Mouse (Mus musculus) urinary bladder, postnatal 14 days (tissue): Measurements from ENCODE around the gene Poc5.

Experiments
- DNase-seq: peaks from one replicate; pipeline ENCODE4 v3.0.0; 2021; ENCODE audit warnings: low spot score

Gene Poc5

GRCm38 (mm10) chr13:96432376-96432811, 44.3 kb downstream of the Poc5 start:
- DNase-seq, result peak; percentile 13

GRCm38 (mm10) chr13:96433041-96433440, 44.9 kb downstream of the Poc5 start:
- DNase-seq, result no peak

GRCm38 (mm10) chr13:96433648-96434190, 45.6 kb downstream of the Poc5 start:
- DNase-seq, result no peak

- peak; percentile 33 for DNase-seq
Measured at GRCm38 (mm10) chr13:96434899-96435331, 46.8 kb downstream of the Poc5 start.

- DNase-seq, result no peak
Measured at GRCm38 (mm10) chr13:96435793-96436192, 47.7 kb downstream of the Poc5 start.

- DNase-seq, result no peak
Measured at GRCm38 (mm10) chr13:96436921-96437320, 48.8 kb downstream of the Poc5 start.

- DNase-seq, result no peak
Measured at GRCm38 (mm10) chr13:96440436-96440835, 52.3 kb downstream of the Poc5 start.

- DNase-seq, result peak; percentile 35
Measured at GRCm38 (mm10) chr13:96450205-96450856, 62.2 kb downstream of the Poc5 start.

- DNase-seq, result peak; percentile 53
Measured at GRCm38 (mm10) chr13:96450869-96451268, 62.8 kb downstream of the Poc5 start.

GRCm38 (mm10) chr13:96451386-96452140, 63.5 kb downstream of the Poc5 start:
- no peak for DNase-seq

GRCm38 (mm10) chr13:96452621-96453020, 64.5 kb downstream of the Poc5 start:
- no peak for DNase-seq

GRCm38 (mm10) chr13:96454288-96454687, 66.2 kb downstream of the Poc5 start:
- peak; percentile 69 for DNase-seq

- DNase-seq, result no peak
Measured at GRCm38 (mm10) chr13:96457566-96457965, 69.5 kb downstream of the Poc5 start.

GRCm38 (mm10) chr13:96458018-96458417, 69.9 kb downstream of the Poc5 start:
- DNase-seq, result no peak

GRCm38 (mm10) chr13:96458606-96459005, 70.5 kb downstream of the Poc5 start:
- no peak for DNase-seq

- no peak for DNase-seq
Measured at GRCm38 (mm10) chr13:96462644-96463043, 74.5 kb downstream of the Poc5 start.

GRCm38 (mm10) chr13:96465315-96465714, 77.2 kb downstream of the Poc5 start:
- no peak for DNase-seq
